Mouse (Mus musculus): ENCODE measurements at regions not wholly inside any gene's neighbourhood (a gene's known extent, or its start where the extent isn't known, plus 50 kb on each side); places are given as distances from the start of the nearest gene placed in this dataset.

- no peak for TF ChIP-seq EP300 (IDR thresholded peaks at IDR 0.05; ENCODE audit: low read depth)
- no peak for TF ChIP-seq CTCF (IDR thresholded peaks at IDR 0.05; ENCODE audit: low read depth)
- ATAC-seq (no peak), DNase-seq (no peak)
- H3K4me2 ChIP-seq (ENCODE audit: low read depth, low read length), result no peak overlapping the region
- H3K36me3 ChIP-seq (replicated peaks; ENCODE audit: insufficient read depth, low read length), result no peaks in the 10 kb centered on the region
- no peaks in the 10 kb centered on the region for H3K27me3 ChIP-seq (ENCODE audit: insufficient read depth, low read length)
- no peak overlapping the region for H3K9ac ChIP-seq (replicated peaks)
- H3K4me1 ChIP-seq (ENCODE audit: insufficient read depth), result no peaks in the 10 kb centered on the region
- H3K9me3 ChIP-seq (ENCODE audit: low read length), result no peaks in the 10 kb centered on the region
- no peak overlapping the region for H3K27ac ChIP-seq (ENCODE audit: low read depth)
- no peak overlapping the region for H3K4me3 ChIP-seq (ENCODE audit: low read depth, low read length)
- WGBS (ENCODE audit: insufficient replicate concordance), result 77% methylated on average over 12 of the region's 12 CpGs
Observed at GRCm38 (mm10) chr4:62873986-62874385, 91.4 kb upstream of the Zfp618 start.

- TF ChIP-seq EP300 (IDR thresholded peaks at IDR 0.05; ENCODE audit: low read depth) (no peak), CTCF (IDR thresholded peaks at IDR 0.05; ENCODE audit: low read depth) (no peak)
- no peaks in the 10 kb centered on the region for H3K27me3 ChIP-seq (ENCODE audit: insufficient read depth, low read length)
- 73% methylated on average over 7 of the region's 7 CpGs for WGBS (ENCODE audit: insufficient replicate concordance)
- ATAC-seq, result no peak
- H3K9me3 ChIP-seq (ENCODE audit: low read length), result no peaks in the 10 kb centered on the region
- no peak overlapping the region for H3K4me2 ChIP-seq (ENCODE audit: low read depth, low read length)
- H3K4me3 ChIP-seq (ENCODE audit: low read depth, low read length), result no peak overlapping the region
- no peak for DNase-seq
- H3K36me3 ChIP-seq (replicated peaks; ENCODE audit: insufficient read depth, low read length), result no peaks in the 10 kb centered on the region
- no peaks in the 10 kb centered on the region for H3K4me1 ChIP-seq (ENCODE audit: insufficient read depth)
- no peak overlapping the region for H3K9ac ChIP-seq (replicated peaks)
- no peak overlapping the region for H3K27ac ChIP-seq (ENCODE audit: low read depth)
Observed at GRCm38 (mm10) chr4:62878063-62878462, 87.3 kb upstream of the Zfp618 start.

GRCm38 (mm10) chr4:62878927-62879326 is 86.4 kb upstream of the Zfp618 start:
- no peaks in the 10 kb centered on the region for H3K4me1 ChIP-seq (ENCODE audit: insufficient read depth)
- 92% methylated on average over 3 of the region's 3 CpGs for WGBS (ENCODE audit: insufficient replicate concordance)
- DNase-seq (no peak), ATAC-seq (no peak)
- H3K4me3 ChIP-seq (ENCODE audit: low read depth, low read length), result no peak overlapping the region
- H3K4me2 ChIP-seq (ENCODE audit: low read depth, low read length), result no peak overlapping the region
- no peaks in the 10 kb centered on the region for H3K36me3 ChIP-seq (replicated peaks; ENCODE audit: insufficient read depth, low read length)
- H3K9ac ChIP-seq (replicated peaks), result no peak overlapping the region
- no peaks in the 10 kb centered on the region for H3K27me3 ChIP-seq (ENCODE audit: insufficient read depth, low read length)
- no peak overlapping the region for H3K27ac ChIP-seq (ENCODE audit: low read depth)
- H3K9me3 ChIP-seq (ENCODE audit: low read length), result no peaks in the 10 kb centered on the region
- TF ChIP-seq CTCF (IDR thresholded peaks at IDR 0.05; ENCODE audit: low read depth), result no peak
- TF ChIP-seq EP300 (IDR thresholded peaks at IDR 0.05; ENCODE audit: low read depth), result no peak

- H3K9me3 ChIP-seq (ENCODE audit: low read length), result no peaks in the 10 kb centered on the region
- no peak overlapping the region for H3K4me3 ChIP-seq (ENCODE audit: low read depth, low read length)
- H3K4me2 ChIP-seq (ENCODE audit: low read depth, low read length), result no peak overlapping the region
- H3K4me1 ChIP-seq (ENCODE audit: insufficient read depth), result no peaks in the 10 kb centered on the region
- WGBS (ENCODE audit: insufficient replicate concordance), result 73% methylated on average over 10 of the region's 11 CpGs
- H3K9ac ChIP-seq (replicated peaks), result no peak overlapping the region
- H3K27ac ChIP-seq (ENCODE audit: low read depth), result no peak overlapping the region
- 0 out of 2 replicates have a peak, but pooled peaks have one; percentile 11 for TF ChIP-seq CTCF (IDR thresholded peaks at IDR 0.05; ENCODE audit: low read depth)
- TF ChIP-seq EP300 (IDR thresholded peaks at IDR 0.05; ENCODE audit: low read depth), result no peak
- no peaks in the 10 kb centered on the region for H3K27me3 ChIP-seq (ENCODE audit: insufficient read depth, low read length)
- no peak for ATAC-seq
- no peak for DNase-seq
- no peaks in the 10 kb centered on the region for H3K36me3 ChIP-seq (replicated peaks; ENCODE audit: insufficient read depth, low read length)
Observed at GRCm38 (mm10) chr4:62881824-62882223, 83.5 kb upstream of the Zfp618 start.

- Histone ChIP-seq H3K4me2 (ENCODE audit: low read depth, low read length) (no peak overlapping the region), H3K27me3 (ENCODE audit: insufficient read depth, low read length) (no peaks in the 10 kb centered on the region), H3K9me3 (ENCODE audit: low read length) (no peaks in the 10 kb centered on the region), H3K9ac (replicated peaks) (no peak overlapping the region), H3K27ac (ENCODE audit: low read depth) (no peak overlapping the region), H3K36me3 (replicated peaks; ENCODE audit: insufficient read depth, low read length) (no peaks in the 10 kb centered on the region), H3K4me1 (ENCODE audit: insufficient read depth) (no peaks in the 10 kb centered on the region), H3K4me3 (ENCODE audit: low read depth, low read length) (no peak overlapping the region)
- ATAC-seq, result no peak
- WGBS (ENCODE audit: insufficient replicate concordance), result 81% methylated on average over 8 of the region's 8 CpGs
- TF ChIP-seq CTCF (IDR thresholded peaks at IDR 0.05; ENCODE audit: low read depth) (no peak), EP300 (IDR thresholded peaks at IDR 0.05; ENCODE audit: low read depth) (no peak)
- no peak for DNase-seq
Observed at GRCm38 (mm10) chr4:62882276-62882675, 83.1 kb upstream of the Zfp618 start.

- no peak for ATAC-seq
- H3K27me3 ChIP-seq (ENCODE audit: insufficient read depth, low read length), result 0 out of 2 replicates have a peak, but pooled peaks cover 2% of the 10 kb centered on the region
- no peak overlapping the region for H3K4me3 ChIP-seq (ENCODE audit: low read depth, low read length)
- H3K4me2 ChIP-seq (ENCODE audit: low read depth, low read length), result no peak overlapping the region
- no peaks in the 10 kb centered on the region for H3K36me3 ChIP-seq (replicated peaks; ENCODE audit: insufficient read depth, low read length)
- no peaks in the 10 kb centered on the region for H3K4me1 ChIP-seq (ENCODE audit: insufficient read depth)
- no peaks in the 10 kb centered on the region for H3K9me3 ChIP-seq (ENCODE audit: low read length)
- no peak overlapping the region for H3K9ac ChIP-seq (replicated peaks)
- TF ChIP-seq EP300 (IDR thresholded peaks at IDR 0.05; ENCODE audit: low read depth) (no peak), CTCF (IDR thresholded peaks at IDR 0.05; ENCODE audit: low read depth) (no peak)
- WGBS (ENCODE audit: insufficient replicate concordance), result 78% methylated on average over 7 of the region's 7 CpGs
- DNase-seq, result no peak
- H3K27ac ChIP-seq (ENCODE audit: low read depth), result no peak overlapping the region
Observed at GRCm38 (mm10) chr4:62888736-62889135, 76.6 kb upstream of the Zfp618 start.

GRCm38 (mm10) chr4:62889708-62890107 is 75.7 kb upstream of the Zfp618 start:
- Histone ChIP-seq H3K36me3 (replicated peaks; ENCODE audit: insufficient read depth, low read length) (no peaks in the 10 kb centered on the region), H3K9ac (replicated peaks) (no peak overlapping the region), H3K9me3 (ENCODE audit: low read length) (no peaks in the 10 kb centered on the region), H3K27me3 (ENCODE audit: insufficient read depth, low read length) (0 out of 2 replicates have a peak, but pooled peaks cover 2% of the 10 kb centered on the region), H3K27ac (ENCODE audit: low read depth) (no peak overlapping the region), H3K4me3 (ENCODE audit: low read depth, low read length) (no peak overlapping the region), H3K4me2 (ENCODE audit: low read depth, low read length) (no peak overlapping the region), H3K4me1 (ENCODE audit: insufficient read depth) (no peaks in the 10 kb centered on the region)
- TF ChIP-seq EP300 (IDR thresholded peaks at IDR 0.05; ENCODE audit: low read depth) (no peak), CTCF (IDR thresholded peaks at IDR 0.05; ENCODE audit: low read depth) (peak; percentile 83)
- peak; percentile 37 for DNase-seq
- no peak for ATAC-seq
- WGBS (ENCODE audit: insufficient replicate concordance), result 46% methylated on average over 4 of the region's 4 CpGs
